Mouse (Mus musculus): Measurements from ENCODE around the gene Brd2. TPM values are rescaled to one million over a fixed set of nuclear protein-coding genes. Genes with fewer than 3 reads are reported as not detected.

Gene Brd2
- polyA plus RNA-seq, 1 experiment from 2014 or later, result 144 TPM

GRCm38 (mm10) chr17:34128264-34128937 lies 6.0 kb upstream of the Brd2 start:
- Histone ChIP-seq H3K9ac (ENCODE audit: low read length) (no peak overlapping the region), H3K9me3 (ENCODE audit: control insufficient read depth, low read length) (no peaks in the 10 kb centered on the region), H3K27ac (ENCODE audit: low read depth) (no peak overlapping the region), H3K36me3 (ENCODE audit: control insufficient read depth, insufficient read depth, low read length) (no peaks in the 10 kb centered on the region), H3K4me2 (ENCODE audit: low read length) (peak overlapping the region; percentile 15; the same call in 1 of the 2 replicates), H3K27me3 (replicated peaks; ENCODE audit: control insufficient read depth, insufficient read depth, low read length) (no peaks in the 10 kb centered on the region), H3K4me3 (ENCODE audit: low read depth, low read length) (no peak overlapping the region), H3K4me1 (replicated peaks; ENCODE audit: control insufficient read depth, insufficient read depth, low read length) (peaks cover 41% of the 10 kb centered on the region; the same call in 1 of the 2 replicates)
- 33% methylated on average over 13 of the region's 13 CpGs for WGBS
- DNase-seq (ENCODE audit: low spot score) (no peak), ATAC-seq (replicated peaks; ENCODE audit: low FRiP score, low TSS enrichment, low read depth) (no peak)

DNA sequence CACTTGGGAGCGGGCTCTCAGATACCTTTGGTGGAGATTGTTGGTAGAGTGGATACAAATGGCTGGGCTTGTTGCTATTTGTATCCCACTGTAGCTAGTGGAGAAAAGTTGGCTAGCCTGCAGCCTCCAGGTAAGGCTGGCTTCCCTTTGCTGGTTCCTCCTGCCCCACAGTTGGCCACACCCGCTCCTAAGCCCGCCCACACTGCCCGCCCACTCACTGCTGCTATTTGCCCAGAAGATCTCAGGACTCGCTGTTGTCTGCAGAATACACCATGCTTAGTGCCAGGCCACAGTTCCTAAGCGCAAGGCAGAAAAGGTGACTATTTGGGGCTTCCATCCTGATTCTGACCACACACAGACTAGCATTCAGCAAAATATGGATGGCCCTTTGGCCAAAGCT lies 5.0 kb upstream of the Brd2 start:
- WGBS, result 26% methylated on average over 6 of the region's 6 CpGs
- peaks cover 41% of the 10 kb centered on the region; the same call in 1 of the 2 replicates for H3K4me1 ChIP-seq (replicated peaks; ENCODE audit: control insufficient read depth, insufficient read depth, low read length)
- ATAC-seq (replicated peaks; ENCODE audit: low FRiP score, low TSS enrichment, low read depth), result no peak

DNA sequence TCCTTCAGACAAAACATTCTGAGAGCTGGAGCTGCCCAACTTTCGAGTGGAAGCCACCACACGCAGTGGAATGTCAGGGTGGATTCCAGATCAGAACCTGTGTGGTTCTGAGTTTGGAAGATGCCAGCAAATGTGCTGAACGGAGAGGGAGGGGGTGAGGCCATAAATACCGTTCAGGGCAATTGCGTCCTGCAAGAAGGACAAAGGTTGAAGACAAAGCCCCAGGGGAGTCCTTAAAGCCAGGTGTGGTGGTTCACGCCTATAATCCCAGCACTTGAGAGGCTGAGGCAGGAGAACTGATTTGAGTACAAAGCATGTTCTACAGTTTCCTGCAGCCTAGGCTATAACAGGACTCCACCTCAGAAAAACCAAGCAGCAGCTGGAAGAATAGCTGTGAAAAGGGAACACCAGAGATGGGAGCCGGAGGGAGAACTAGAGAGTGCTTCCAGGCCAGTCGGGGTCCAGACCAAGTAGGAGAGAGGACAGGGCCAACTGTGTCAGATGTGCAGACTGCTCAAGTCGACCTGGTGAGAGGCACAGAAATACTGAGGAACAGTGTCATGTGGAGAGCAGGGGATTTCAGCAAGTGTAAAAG lies 4.5 kb upstream of the Brd2 start:
- Histone ChIP-seq H3K9ac (ENCODE audit: low read length) (no peak overlapping the region), H3K4me2 (ENCODE audit: low read length) (no peak overlapping the region), H3K27ac (ENCODE audit: low read depth) (peak overlapping the region; percentile 30), H3K4me3 (ENCODE audit: low read depth, low read length) (no peak overlapping the region), H3K4me1 (replicated peaks; ENCODE audit: control insufficient read depth, insufficient read depth, low read length) (peaks cover 41% of the 10 kb centered on the region; the same call in 1 of the 2 replicates), H3K36me3 (ENCODE audit: control insufficient read depth, insufficient read depth, low read length) (no peaks in the 10 kb centered on the region), H3K27me3 (replicated peaks; ENCODE audit: control insufficient read depth, insufficient read depth, low read length) (no peaks in the 10 kb centered on the region), H3K9me3 (ENCODE audit: control insufficient read depth, low read length) (no peaks in the 10 kb centered on the region)
- WGBS, result 48% methylated on average over 9 of the region's 9 CpGs
- DNase-seq (ENCODE audit: low spot score), result no peak
- ATAC-seq (replicated peaks; ENCODE audit: low FRiP score, low TSS enrichment, low read depth), result no peak

More for the DNA sequence above, 5.0 kb upstream of the Brd2 start:
- Histone ChIP-seq H3K27ac (ENCODE audit: low read depth) (peak overlapping the region; percentile 30), H3K9ac (ENCODE audit: low read length) (no peak overlapping the region), H3K9me3 (ENCODE audit: control insufficient read depth, low read length) (no peaks in the 10 kb centered on the region), H3K27me3 (replicated peaks; ENCODE audit: control insufficient read depth, insufficient read depth, low read length) (no peaks in the 10 kb centered on the region), H3K36me3 (ENCODE audit: control insufficient read depth, insufficient read depth, low read length) (no peaks in the 10 kb centered on the region), H3K4me3 (ENCODE audit: low read depth, low read length) (no peak overlapping the region), H3K4me2 (ENCODE audit: low read length) (no peak overlapping the region)
- no peak for DNase-seq (ENCODE audit: low spot score)

- WGBS, result 73% methylated on average over 6 of the region's 6 CpGs
- DNase-seq (ENCODE audit: low spot score) (no peak), ATAC-seq (replicated peaks; ENCODE audit: low FRiP score, low TSS enrichment, low read depth) (no peak)
- H3K4me1 ChIP-seq (replicated peaks; ENCODE audit: control insufficient read depth, insufficient read depth, low read length), result peaks cover 41% of the 10 kb centered on the region; the same call in 1 of the 2 replicates
- H3K4me2 ChIP-seq (ENCODE audit: low read length), result peak overlapping the region; percentile 2; the same call in 1 of the 2 replicates
- no peaks in the 10 kb centered on the region for H3K9me3 ChIP-seq (ENCODE audit: control insufficient read depth, low read length)
- H3K9ac ChIP-seq (ENCODE audit: low read length), result no peak overlapping the region
- no peaks in the 10 kb centered on the region for H3K36me3 ChIP-seq (ENCODE audit: control insufficient read depth, insufficient read depth, low read length)
- no peaks in the 10 kb centered on the region for H3K27me3 ChIP-seq (replicated peaks; ENCODE audit: control insufficient read depth, insufficient read depth, low read length)
- H3K27ac ChIP-seq (ENCODE audit: low read depth), result no peak overlapping the region
- no peak overlapping the region for H3K4me3 ChIP-seq (ENCODE audit: low read depth, low read length)
Observed at GRCm38 (mm10) chr17:34124649-34125048, 2.2 kb upstream of the Brd2 start.

DNA sequence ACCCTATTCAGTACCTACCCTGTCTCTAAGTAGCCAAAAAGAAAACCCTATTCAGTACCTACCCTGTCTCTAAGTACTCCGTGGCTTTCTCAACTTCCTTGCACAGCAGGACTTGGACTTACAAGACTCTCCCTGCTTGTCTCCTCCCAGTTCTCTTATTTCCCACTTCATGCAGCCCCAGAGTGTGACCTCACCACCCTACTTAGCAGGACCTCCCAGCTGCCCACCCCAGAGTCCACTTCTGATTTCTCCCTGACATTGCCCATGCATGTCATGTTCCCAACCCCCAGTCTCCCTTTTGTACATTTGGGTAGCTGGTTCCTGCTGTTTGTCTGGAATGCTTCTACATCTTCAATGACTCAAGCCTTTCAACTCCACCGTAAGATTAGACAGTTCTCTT lies 1.1 kb upstream of the Brd2 start:
- ATAC-seq (replicated peaks; ENCODE audit: low FRiP score, low TSS enrichment, low read depth) (no peak), DNase-seq (ENCODE audit: low spot score) (no peak)
- Histone ChIP-seq H3K9me3 (ENCODE audit: control insufficient read depth, low read length) (no peaks in the 10 kb centered on the region), H3K4me2 (ENCODE audit: low read length) (peak overlapping the region; percentile 97), H3K9ac (ENCODE audit: low read length) (peak overlapping the region; percentile 96), H3K36me3 (ENCODE audit: control insufficient read depth, insufficient read depth, low read length) (peaks cover 5% of the 10 kb centered on the region; the same call in 1 of the 2 replicates), H3K27ac (ENCODE audit: low read depth) (peak overlapping the region; percentile 100), H3K4me3 (ENCODE audit: low read depth, low read length) (peak overlapping the region; percentile 95), H3K4me1 (replicated peaks; ENCODE audit: control insufficient read depth, insufficient read depth, low read length) (peaks cover 32% of the 10 kb centered on the region; the same call in 1 of the 2 replicates), H3K27me3 (replicated peaks; ENCODE audit: control insufficient read depth, insufficient read depth, low read length) (no peaks in the 10 kb centered on the region)
- 0% methylated on average over 2 of the region's 2 CpGs for WGBS

- peak overlapping the region; percentile 100 for H3K27ac ChIP-seq (ENCODE audit: low read depth)
- peak overlapping the region; percentile 96 for H3K9ac ChIP-seq (ENCODE audit: low read length)
- H3K9me3 ChIP-seq (ENCODE audit: control insufficient read depth, low read length), result no peaks in the 10 kb centered on the region
- WGBS, result 3% methylated on average over 7 of the region's 7 CpGs
- peaks cover 29% of the 10 kb centered on the region; the same call in 1 of the 2 replicates for H3K4me1 ChIP-seq (replicated peaks; ENCODE audit: control insufficient read depth, insufficient read depth, low read length)
- DNase-seq (ENCODE audit: low spot score) (no peak), ATAC-seq (replicated peaks; ENCODE audit: low FRiP score, low TSS enrichment, low read depth) (no peak)
- H3K36me3 ChIP-seq (ENCODE audit: control insufficient read depth, insufficient read depth, low read length), result peaks cover 9% of the 10 kb centered on the region
- H3K4me3 ChIP-seq (ENCODE audit: low read depth, low read length), result peak overlapping the region; percentile 95
- no peaks in the 10 kb centered on the region for H3K27me3 ChIP-seq (replicated peaks; ENCODE audit: control insufficient read depth, insufficient read depth, low read length)
- peak overlapping the region; percentile 97 for H3K4me2 ChIP-seq (ENCODE audit: low read length)
Observed at GRCm38 (mm10) chr17:34123111-34123510, 677 bp upstream of the Brd2 start.

GRCm38 (mm10) chr17:34121879-34122187 lies 601 bp downstream of the Brd2 start:
- Histone ChIP-seq H3K4me3 (ENCODE audit: low read depth, low read length) (peak overlapping the region; percentile 95), H3K4me2 (ENCODE audit: low read length) (peak overlapping the region; percentile 97), H3K36me3 (ENCODE audit: control insufficient read depth, insufficient read depth, low read length) (peaks cover 21% of the 10 kb centered on the region), H3K9me3 (ENCODE audit: control insufficient read depth, low read length) (no peaks in the 10 kb centered on the region), H3K4me1 (replicated peaks; ENCODE audit: control insufficient read depth, insufficient read depth, low read length) (peaks cover 18% of the 10 kb centered on the region; the same call in 1 of the 2 replicates), H3K27me3 (replicated peaks; ENCODE audit: control insufficient read depth, insufficient read depth, low read length) (no peaks in the 10 kb centered on the region), H3K27ac (ENCODE audit: low read depth) (peak overlapping the region; percentile 100), H3K9ac (ENCODE audit: low read length) (peak overlapping the region; percentile 96)
- ATAC-seq (replicated peaks; ENCODE audit: low FRiP score, low TSS enrichment, low read depth) (no peak; the same call in 1 of the 2 replicates), DNase-seq (ENCODE audit: low spot score) (no peak)
- WGBS, result under 1% methylated on average over 10 of the region's 10 CpGs

DNA sequence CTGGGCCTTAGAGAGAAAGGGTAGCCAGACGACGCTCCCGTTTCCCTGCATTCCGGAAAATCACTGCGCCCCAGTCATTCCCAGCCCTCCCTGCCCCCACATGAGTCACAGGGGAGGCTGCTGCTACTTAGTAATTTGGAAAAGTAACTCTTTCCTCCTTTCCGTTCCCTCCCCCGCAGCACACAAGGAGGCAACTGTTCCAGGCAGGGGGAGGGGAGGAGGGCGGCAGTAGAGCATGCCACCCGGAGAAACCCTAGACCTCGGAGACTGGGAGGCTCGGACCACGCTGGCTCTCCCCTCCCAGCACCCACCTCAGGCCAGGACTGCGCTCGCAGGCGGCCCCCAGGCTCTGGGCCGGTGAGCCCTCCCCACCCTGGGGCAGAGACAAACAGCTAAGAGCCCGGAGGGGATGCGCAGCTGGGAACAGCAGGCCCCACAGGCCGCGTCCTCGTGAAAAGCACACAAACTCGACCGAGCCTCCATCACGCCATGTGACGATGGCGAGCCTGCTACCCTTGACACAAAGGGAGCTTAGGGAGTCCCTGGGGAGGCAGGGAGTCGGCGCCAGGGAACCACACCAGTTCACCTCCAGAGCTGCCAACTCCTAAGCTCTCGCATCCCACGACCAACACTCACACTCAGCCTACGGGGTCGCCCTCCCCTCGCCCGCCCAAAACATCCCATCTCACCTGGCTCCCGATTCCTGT lies 1.1 kb downstream of the Brd2 start:
- WGBS, result 0% methylated on average over 32 of the region's 35 CpGs
- H3K27me3 ChIP-seq (replicated peaks; ENCODE audit: control insufficient read depth, insufficient read depth, low read length), result no peaks in the 10 kb centered on the region
- H3K4me3 ChIP-seq (ENCODE audit: low read depth, low read length), result peak overlapping the region; percentile 95
- peak overlapping the region; percentile 100 for H3K27ac ChIP-seq (ENCODE audit: low read depth)
- ATAC-seq (replicated peaks; ENCODE audit: low FRiP score, low TSS enrichment, low read depth) (peak; percentile 12), DNase-seq (ENCODE audit: low spot score) (peak; percentile 92)
- H3K9me3 ChIP-seq (ENCODE audit: control insufficient read depth, low read length), result no peaks in the 10 kb centered on the region
- peak overlapping the region; percentile 96 for H3K9ac ChIP-seq (ENCODE audit: low read length)
- H3K36me3 ChIP-seq (ENCODE audit: control insufficient read depth, insufficient read depth, low read length), result peaks cover 26% of the 10 kb centered on the region
- peaks cover 13% of the 10 kb centered on the region; the same call in 1 of the 2 replicates for H3K4me1 ChIP-seq (replicated peaks; ENCODE audit: control insufficient read depth, insufficient read depth, low read length)
- peak overlapping the region; percentile 97 for H3K4me2 ChIP-seq (ENCODE audit: low read length)
